Mouse (Mus musculus) liver, embryonic 14.5 days (tissue): Measurements from ENCODE around the gene Vsig10.

Experiments used
- CTCF ChIP-seq: IDR thresholded peaks from 2 replicates; pipeline ENCODE4 v1.5.1; 2016; ENCODE audit warnings: antibody characterized with exemption, low read depth, control low read depth
- EP300 ChIP-seq: IDR thresholded peaks from 2 replicates; pipeline ENCODE4 v1.6.1; 2016; ENCODE audit warnings: antibody characterized with exemption, low read depth

GRCm38 (mm10) chr5:117380199-117380598 is 61.3 kb downstream of the Vsig10 start:
- no peak for TF ChIP-seq EP300
- no peak for TF ChIP-seq CTCF
